25 mouse cellular contexts compared by ENCODE assay signal in genomic region chr9:121599551-121599950, GRCm38 (mm10). TPM values are rescaled to one million over a fixed set of nuclear protein-coding genes. Genes with fewer than 3 reads are reported as not detected.
DNase-seq lines count a peak whose midpoint lies in the region; ATAC-seq and TF ChIP-seq lines count a peak whose summit lies in the region.
"Had no signal": no experiment of that assay in that cellular context is flagged by ENCODE, and none has a peak within 500 bp of the region (broad histone marks: within the 10 kb centered on the region; RNA-seq: fewer than 3 reads in every experiment).

No protein-coding gene starts in this region.

- H3K9me3 ChIP-seq in intestine, embryonic 16.5 days (ENCODE audit: control insufficient read depth, low read length): no peaks in the 10 kb centered on the region
- H3K9me3 ChIP-seq in intestine, postnatal 0 days (ENCODE audit: control insufficient read depth): no peaks in the 10 kb centered on the region
- no peaks in the 10 kb centered on the region for H3K9me3 ChIP-seq in limb, embryonic 15.5 days
- H3K9me3 ChIP-seq in limb, embryonic 10.5 days (replicated peaks): no peaks in the 10 kb centered on the region
- H3K9me3 ChIP-seq: heart, embryonic 15.5 days; midbrain, embryonic 10.5 days; neural tube, embryonic 13.5 days had no signal

- H3K4me3 ChIP-seq in intestine, embryonic 16.5 days (ENCODE audit: low read length): no peak overlapping the region
- no peak overlapping the region for H3K4me3 ChIP-seq in intestine, postnatal 0 days (ENCODE audit: low read depth, low read length)
- no peak overlapping the region for H3K4me3 ChIP-seq in limb, embryonic 15.5 days
- no peak overlapping the region for H3K4me3 ChIP-seq in limb, embryonic 10.5 days
- no peak overlapping the region for H3K4me3 ChIP-seq in cortical plate, adult 2 months (ENCODE audit: insufficient read depth, low read length)
- no peak overlapping the region for H3K4me3 ChIP-seq in gastrocnemius, adult 2 months
- H3K4me3 ChIP-seq: heart, adult 2 months; heart, embryonic 15.5 days; midbrain, embryonic 10.5 days; neural tube, embryonic 13.5 days had no signal

- DNase-seq in limb, embryonic 10.5 days (ENCODE audit: low spot score): no peak
- peak; percentile 45 to 58 for DNase-seq in kidney, postnatal 36 days
- no peak for DNase-seq in adrenal gland, postnatal 10 days
- no peak for DNase-seq in gastrocnemius, adult 2 months
- DNase-seq: adrenal gland, postnatal 25 days; B cell, adult 2 months; cerebellum, adult 9-10 months; embryo, embryonic 11 days; gastrocnemius, postnatal 10 days; heart, adult 2 months; lung, adult 2 months; lung, postnatal 36 days had no signal

- H3K4me1 ChIP-seq in intestine, embryonic 16.5 days (ENCODE audit: control insufficient read depth, insufficient read depth, low read length): peaks cover 3% of the 10 kb centered on the region; the same call in 1 of the 2 replicates
- no peaks in the 10 kb centered on the region for H3K4me1 ChIP-seq in intestine, postnatal 0 days (replicated peaks; ENCODE audit: control insufficient read depth, insufficient read depth, low read length)
- peaks cover 30% of the 10 kb centered on the region for H3K4me1 ChIP-seq in limb, embryonic 15.5 days
- H3K4me1 ChIP-seq in limb, embryonic 10.5 days: peaks cover 25% of the 10 kb centered on the region
- H3K4me1 ChIP-seq in cortical plate, adult 2 months (ENCODE audit: control insufficient read depth, insufficient read depth, low read length): peaks cover 8% of the 10 kb centered on the region

- no peak overlapping the region for H3K27ac ChIP-seq in intestine, embryonic 16.5 days (ENCODE audit: low read length)
- no peak overlapping the region for H3K27ac ChIP-seq in intestine, postnatal 0 days (ENCODE audit: low read depth, low read length)
- H3K27ac ChIP-seq in limb, embryonic 15.5 days: peak overlapping the region; percentile 63; the same call in 1 of the 2 replicates
- H3K27ac ChIP-seq in limb, embryonic 10.5 days: no peak overlapping the region
- peak overlapping the region; percentile 38; the same call in 1 of the 2 replicates for H3K27ac ChIP-seq in cortical plate, adult 2 months (ENCODE audit: insufficient read depth, low read length)
- H3K27ac ChIP-seq in gastrocnemius, adult 2 months: no peak overlapping the region
- H3K27ac ChIP-seq: heart, adult 2 months; hindbrain, postnatal 0 days; midbrain, embryonic 10.5 days; neural tube, embryonic 13.5 days had no signal

- H3K4me2 ChIP-seq in intestine, embryonic 16.5 days (ENCODE audit: low read depth, low read length): no peak overlapping the region
- no peak overlapping the region for H3K4me2 ChIP-seq in intestine, postnatal 0 days (replicated peaks; ENCODE audit: low read depth)
- no peak overlapping the region for H3K4me2 ChIP-seq in limb, embryonic 15.5 days
- H3K4me2 ChIP-seq: heart, embryonic 15.5 days; neural tube, embryonic 13.5 days had no signal

- H3K9ac ChIP-seq in intestine, embryonic 16.5 days (ENCODE audit: low read depth, low read length): no peak overlapping the region
- no peak overlapping the region for H3K9ac ChIP-seq in intestine, postnatal 0 days (ENCODE audit: low read depth, low read length)
- no peak overlapping the region for H3K9ac ChIP-seq in limb, embryonic 15.5 days
- H3K9ac ChIP-seq: heart, embryonic 15.5 days; neural tube, embryonic 13.5 days had no signal

- H3K36me3 ChIP-seq in intestine, embryonic 16.5 days (ENCODE audit: control insufficient read depth, insufficient read depth, low read length): no peaks in the 10 kb centered on the region
- H3K36me3 ChIP-seq in intestine, postnatal 0 days (ENCODE audit: control insufficient read depth, insufficient read depth): no peaks in the 10 kb centered on the region
- no peaks in the 10 kb centered on the region for H3K36me3 ChIP-seq in limb, embryonic 15.5 days
- H3K36me3 ChIP-seq in limb, embryonic 10.5 days: no peaks in the 10 kb centered on the region
- H3K36me3 ChIP-seq: heart, embryonic 15.5 days; midbrain, embryonic 10.5 days; neural tube, embryonic 13.5 days had no signal

- H3K27me3 ChIP-seq in intestine, embryonic 16.5 days (replicated peaks; ENCODE audit: control insufficient read depth, insufficient read depth, low read length): no peaks in the 10 kb centered on the region
- no peaks in the 10 kb centered on the region for H3K27me3 ChIP-seq in intestine, postnatal 0 days (replicated peaks; ENCODE audit: control insufficient read depth, insufficient read depth, low read length)
- no peaks in the 10 kb centered on the region for H3K27me3 ChIP-seq in limb, embryonic 15.5 days
- H3K27me3 ChIP-seq in limb, embryonic 10.5 days (ENCODE audit: low read depth, poor library complexity, severe bottlenecking): no peaks in the 10 kb centered on the region
- H3K27me3 ChIP-seq: neural tube, embryonic 13.5 days had no signal

- TF ChIP-seq CTCF in intestine, postnatal 0 days (IDR thresholded peaks at IDR 0.05; ENCODE audit: low read depth): no peak
- TF ChIP-seq CTCF in cortical plate, adult 2 months (IDR thresholded peaks at IDR 0.05; ENCODE audit: extremely low read depth, insufficient read depth, low read length): no peak
- TF ChIP-seq CTCF in gastrocnemius, adult 2 months (IDR thresholded peaks at IDR 0.05): no peak

- WGBS in intestine, embryonic 16.5 days: 80% methylated on average over 6 of the region's 6 CpGs
- 74% methylated on average over 6 of the region's 6 CpGs for WGBS in intestine, postnatal 0 days
- WGBS in limb, embryonic 15.5 days: 69% methylated on average over 6 of the region's 6 CpGs
- 84% methylated on average over 6 of the region's 6 CpGs for WGBS in limb, embryonic 10.5 days

- intact Hi-C loops in gastrocnemius, adult 2 months (cut with DNase I): no loop called here

- TF ChIP-seq POLR2A in cortical plate, adult 2 months (IDR thresholded peaks at IDR 0.05; ENCODE audit: extremely low read depth, insufficient read depth, low read length): no peak

- ATAC-seq in intestine, embryonic 16.5 days: peak; percentile 46; the same call in 1 of the 2 replicates
- ATAC-seq in intestine, postnatal 0 days: no peak
- no peak for ATAC-seq in limb, embryonic 15.5 days (ENCODE audit: insufficient number of reproducible peaks, low FRiP score, low TSS enrichment, low read depth)
- ATAC-seq: activated CD4-positive, CD25-positive, alpha-beta regulatory T cell, adult 4 months; forebrain, embryonic 14.5 days; hindbrain, postnatal 0 days; Patski had no signal

RNA-seq across cellular contexts. Expression of gene Lyzl4, which starts 42.3 kb away (rescaled TPM):
- polyA plus RNA-seq in intestine, embryonic 16.5 days (2015; fragmentation: Nextera tagmentation; extraction: Ambion mirVana): not detected in 2 replicates
- polyA plus RNA-seq in intestine, postnatal 0 days (2015; fragmentation: Nextera tagmentation; extraction: Ambion mirVana): 0.34 TPM in 1 of 2 replicates, not detected in the other
- polyA plus RNA-seq in limb, embryonic 15.5 days (2015; fragmentation: Nextera tagmentation; extraction: Ambion mirVana): 0.24 and 0.48 TPM in 2 replicates
- not detected in 2 replicates for polyA plus RNA-seq in limb, embryonic 10.5 days (2016; fragmentation: Nextera tagmentation; extraction: Ambion mirVana)
- polyA plus RNA-seq in cortical plate, adult 2 months (2012; rRNA removed): 1.6 and 1.7 TPM in 2 replicates
- under 1 TPM in 1 of 2 experiments, not detected in 1; 0.48 TPM for total RNA-seq in adrenal gland, postnatal 10 days (2021)
- total RNA-seq in gastrocnemius, adult 2 months (2021): not detected
- total RNA-seq: adrenal gland, postnatal 25 days; heart, adult 2 months; hematopoietic stem cell, adult 5-6 weeks; hindbrain, postnatal 0 days; liver, adult 2 months had no signal
- polyA plus RNA-seq: activated CD4-positive, CD25-positive, alpha-beta regulatory T cell, adult 4 months; liver, adult 2 months; midbrain, embryonic 10.5 days; neural tube, embryonic 13.5 days; Patski had no signal

RNA-seq across cellular contexts. Expression of gene Vipr1, which starts 43.0 kb away (rescaled TPM):
- 6.8 and 8.9 TPM in 2 replicates for polyA plus RNA-seq in intestine, embryonic 16.5 days (2015; fragmentation: Nextera tagmentation; extraction: Ambion mirVana)
- 22.8 and 23.3 TPM in 2 replicates for polyA plus RNA-seq in intestine, postnatal 0 days (2015; fragmentation: Nextera tagmentation; extraction: Ambion mirVana)
- polyA plus RNA-seq in limb, embryonic 15.5 days (2015; fragmentation: Nextera tagmentation; extraction: Ambion mirVana): 0.47 and 0.60 TPM in 2 replicates
- polyA plus RNA-seq in limb, embryonic 10.5 days (2016; fragmentation: Nextera tagmentation; extraction: Ambion mirVana): 0.14 and 0.49 TPM in 2 replicates
- polyA plus RNA-seq in cortical plate, adult 2 months (2012; rRNA removed): 26.7 and 27.4 TPM in 2 replicates
- 1 to 10 TPM; 2.8 to 5.2 TPM for total RNA-seq in adrenal gland, postnatal 10 days (2021)
- total RNA-seq in gastrocnemius, adult 2 months (2021): 1 to 10 TPM; 1.5 to 2.1 TPM
- polyA plus RNA-seq: Patski had no signal

Comparison
In these comparisons a context has a peak if more than half of its experiments do, and no peak if none do; other contexts are left out.
1. H3K27ac ChIP-seq: peak in limb, embryonic 15.5 days (single experiment) and cortical plate, adult 2 months (single experiment); none in intestine, embryonic 16.5 days (single experiment), intestine, postnatal 0 days (single experiment), limb, embryonic 10.5 days (single experiment) and gastrocnemius, adult 2 months (single experiment).
2. DNase-seq: peak in kidney, postnatal 36 days (2 of 2); none in limb, embryonic 10.5 days (single experiment), adrenal gland, postnatal 10 days (single experiment) and gastrocnemius, adult 2 months (single experiment).